Mouse (Mus musculus) C2C12 (cell line): ENCODE results near the gene Kiz.

Source experiments
- CEBPB ChIP-seq: IDR thresholded peaks from one replicate; pipeline ENCODE4 v1.6.1; 2011; ENCODE audit warnings: low read depth, mild to moderate bottlenecking, control low read depth, moderate library complexity
- CTCF ChIP-seq: IDR thresholded peaks from one replicate; pipeline ENCODE4 v1.5.1; 2011; ENCODE audit not compliant: control insufficient read depth, insufficient read depth, insufficient read length
- FOSL1 ChIP-seq: IDR thresholded peaks from one replicate; pipeline ENCODE4 v1.8.0; 2011; ENCODE audit warnings: mild to moderate bottlenecking, low read length; ENCODE audit not compliant: poor library complexity, insufficient read depth, severe bottlenecking
- MAX ChIP-seq: IDR thresholded peaks from one replicate; pipeline ENCODE4 v1.6.1; 2011; ENCODE audit warnings: mild to moderate bottlenecking, control low read depth
- MYOD1 ChIP-seq: IDR thresholded peaks from one replicate; pipeline ENCODE4 v1.6.1; 2011; ENCODE audit warnings: low read depth; ENCODE audit not compliant: control insufficient read depth, insufficient read length
- MYOG ChIP-seq: IDR thresholded peaks from one replicate; pipeline ENCODE4 v1.6.1; 2011; ENCODE audit not compliant: control insufficient read depth, insufficient read length; ENCODE audit errors: extremely low read depth
- USF1 ChIP-seq: IDR thresholded peaks from one replicate; pipeline ENCODE4 v1.6.1; 2011; ENCODE audit warnings: low read depth, mild to moderate bottlenecking, control low read depth, moderate library complexity

- TF ChIP-seq CTCF (no peak), MYOG (no peak), MYOD1 (no peak), CEBPB (no peak), USF1 (no peak), MAX (no peak), FOSL1 (no peak)
These were observed 130.8 kb downstream of the Kiz start for GRCm38 (mm10) chr2:146986429-146986828.
